Mouse (Mus musculus) liver, embryonic 14.5 days (tissue): Measurements from ENCODE around the gene Fam196b. TPM values are rescaled to one million over a fixed set of nuclear protein-coding genes. Genes with fewer than 3 reads are reported as not detected.

Experiments used
- ATAC-seq: fragments of 200-750 bp; cut with Nextera tagmentation; 2 replicates; pipeline ENCODE4 v1.8.0; 2017; ENCODE audit warnings: moderate number of reproducible peaks, mild to moderate bottlenecking, moderate library complexity; ENCODE audit not compliant: insufficient read depth
- DNase-seq, 3 experiments: peaks; one replicate each; pipeline ENCODE4 v3.0.0-alpha.2; 2012 to 2013; ENCODE audit warnings: low read depth in 3 of 3, low spot score in 3 of 3
- H3K27ac ChIP-seq: fragments of 300-500 bp; sonication (generic); 2 replicates; pipeline ENCODE4 v1.5.1; 2014; ENCODE audit warnings: moderate library complexity, mild to moderate bottlenecking, control low read depth, inconsistent platforms
- H3K27me3 ChIP-seq: fragments of 300-500 bp; sonication (generic); 2 replicates; pipeline ENCODE4 v1.6.1; 2014; ENCODE audit warnings: mild to moderate bottlenecking, low read length, moderate library complexity; ENCODE audit not compliant: control insufficient read depth, insufficient read depth
- H3K36me3 ChIP-seq: fragments of 300-500 bp; sonication (generic); replicated peaks from 2 replicates; pipeline ENCODE4 v1.6.1; 2014; ENCODE audit warnings: low read depth; ENCODE audit not compliant: control insufficient read depth, insufficient read depth
- H3K4me1 ChIP-seq, 2 experiments: fragments of 200-500 bp in 1 of 2; fragments of 300-500 bp in 1 of 2; sonication (generic) in 1 of 2; replicated peaks; 2 replicates each; pipeline ENCODE4 v1.6.1; 2012 to 2014; ENCODE audit warnings: antibody characterized with exemption in 1 of 2, inconsistent platforms in 1 of 2, low read length in 1 of 2; ENCODE audit not compliant: control insufficient read depth in 2 of 2, insufficient read depth in 2 of 2
- H3K4me2 ChIP-seq: fragments of 300-500 bp; sonication (generic); 2 replicates; pipeline ENCODE4 v1.6.1; 2014; ENCODE audit warnings: low read depth, mild to moderate bottlenecking, control low read depth, moderate library complexity
- H3K4me3 ChIP-seq, 2 experiments: fragments of 200-500 bp in 1 of 2; fragments of 300-500 bp in 1 of 2; sonication (generic) in 1 of 2; 2 replicates each; pipeline ENCODE4 v1.5.1; 2012 to 2014; ENCODE audit warnings: low read depth in 2 of 2, low read length in 2 of 2, mild to moderate bottlenecking in 2 of 2, control low read depth in 1 of 2, inconsistent platforms in 1 of 2, moderate library complexity in 1 of 2; ENCODE audit not compliant: insufficient read depth in 1 of 2
- H3K9ac ChIP-seq: fragments of 300-500 bp; sonication (generic); replicated peaks from 2 replicates; pipeline ENCODE4 v1.6.1; 2014; ENCODE audit warnings: mild to moderate bottlenecking, control low read depth, moderate library complexity
- H3K9me3 ChIP-seq: fragments of 300-500 bp; sonication (generic); 2 replicates; pipeline ENCODE4 v1.6.1; 2016; ENCODE audit warnings: low read length, mixed read lengths; ENCODE audit not compliant: control insufficient read depth
- CTCF ChIP-seq: IDR thresholded peaks from 2 replicates; pipeline ENCODE4 v1.5.1; 2016; ENCODE audit warnings: antibody characterized with exemption, low read depth, control low read depth
- EP300 ChIP-seq: IDR thresholded peaks from 2 replicates; pipeline ENCODE4 v1.6.1; 2016; ENCODE audit warnings: antibody characterized with exemption, low read depth
- WGBS: fragments of 180-500 bp; shearing (Covaris S2); extraction: QIAGEN DNeasy Blood & Tissue Kit; methylation state at CpG from one replicate; pipeline ENCODE4 v1.1.7; 2014; ENCODE audit not compliant: insufficient replicate concordance; 5-methylcytosine and 5-hydroxymethylcytosine counted together
- polyA plus RNA-seq, 2 experiments: library from polyadenylated mRNA; depleted of rRNA in 1 of 2; stranded (reverse) in 1 of 2; unstranded in 1 of 2; fragments of >200 nt; fragmentation: Nextera tagmentation in 1 of 2; extraction: Ambion mirVana in 1 of 2; gene quantifications; 2 replicates each; pipeline versions ENCODE4 v1.2.1 to v1.2.3; 2012 to 2014

Fam196b gene
- polyA plus RNA-seq, 2 experiments: 0.03 TPM; not detected in 1

GRCm38 (mm10) chr11:34284124-34284808 is 30.4 kb upstream of the Fam196b start:
- Histone ChIP-seq H3K4me3 (no peak overlapping the region), H3K4me1 (no peaks in the 10 kb centered on the region), H3K27me3 (no peaks in the 10 kb centered on the region), H3K4me2 (no peak overlapping the region), H3K36me3 (no peaks in the 10 kb centered on the region), H3K27ac (no peak overlapping the region), H3K9me3 (no peaks in the 10 kb centered on the region), H3K9ac (no peak overlapping the region)
- ATAC-seq: no peak
- TF ChIP-seq EP300 (no peak), CTCF (no peak)
- WGBS: 63% methylated on average over 13 of the region's 13 CpGs
- DNase-seq: no peak

- no peaks in the 10 kb centered on the region for H3K27me3 ChIP-seq
Observed at GRCm38 (mm10) chr11:34290265-34290664, 24.4 kb upstream of the Fam196b start.

GRCm38 (mm10) chr11:34290708-34291107 is 23.9 kb upstream of the Fam196b start:
- no peaks in the 10 kb centered on the region for H3K27me3 ChIP-seq
- WGBS: 66% methylated on average over 2 of the region's 2 CpGs
- no peak for DNase-seq
- H3K27ac ChIP-seq: no peak overlapping the region
- no peak overlapping the region for H3K4me2 ChIP-seq
- no peak overlapping the region for H3K9ac ChIP-seq
- TF ChIP-seq CTCF: no peak
- no peak for TF ChIP-seq EP300
- no peak for ATAC-seq
- no peaks in the 10 kb centered on the region for H3K4me1 ChIP-seq
- H3K4me3 ChIP-seq: no peak overlapping the region
- no peaks in the 10 kb centered on the region for H3K9me3 ChIP-seq
- H3K36me3 ChIP-seq: no peaks in the 10 kb centered on the region

More at GRCm38 (mm10) chr11:34290265-34290664, 24.4 kb upstream of the Fam196b start:
- Histone ChIP-seq H3K4me1 (no peaks in the 10 kb centered on the region), H3K4me3 (no peak overlapping the region), H3K4me2 (no peak overlapping the region), H3K9ac (no peak overlapping the region), H3K36me3 (no peaks in the 10 kb centered on the region), H3K9me3 (no peaks in the 10 kb centered on the region), H3K27ac (no peak overlapping the region)
- 62% methylated on average over 4 of the region's 4 CpGs for WGBS
- no peak for ATAC-seq
- DNase-seq: no peak
- TF ChIP-seq CTCF (no peak), EP300 (no peak)

GRCm38 (mm10) chr11:34291304-34291703 is 23.3 kb upstream of the Fam196b start:
- no peak for ATAC-seq
- H3K4me2 ChIP-seq: no peak overlapping the region
- no peak overlapping the region for H3K9ac ChIP-seq
- H3K9me3 ChIP-seq: no peaks in the 10 kb centered on the region
- 51% methylated on average over 3 of the region's 3 CpGs for WGBS
- H3K4me3 ChIP-seq: no peak overlapping the region
- H3K4me1 ChIP-seq: no peaks in the 10 kb centered on the region
- TF ChIP-seq CTCF (no peak), EP300 (no peak)
- no peak overlapping the region for H3K27ac ChIP-seq
- no peak for DNase-seq
- H3K27me3 ChIP-seq: no peaks in the 10 kb centered on the region
- H3K36me3 ChIP-seq: no peaks in the 10 kb centered on the region

GRCm38 (mm10) chr11:34297698-34298378 is 16.8 kb upstream of the Fam196b start:
- Histone ChIP-seq H3K9ac (no peak overlapping the region), H3K4me3 (no peak overlapping the region), H3K4me1 (peaks cover 0 to 7% of the 10 kb centered on the region in 2 experiments; a peak in 2 of 4 replicates), H3K27me3 (no peaks in the 10 kb centered on the region), H3K4me2 (no peak overlapping the region), H3K27ac (no peak overlapping the region), H3K36me3 (no peaks in the 10 kb centered on the region), H3K9me3 (no peaks in the 10 kb centered on the region)
- TF ChIP-seq EP300 (no peak), CTCF (no peak)
- WGBS: 74% methylated on average over 5 of the region's 5 CpGs
- DNase-seq (no peak), ATAC-seq (no peak)
